ENCODE assay signal across 18 mouse cellular contexts in the genomic region with DNA sequence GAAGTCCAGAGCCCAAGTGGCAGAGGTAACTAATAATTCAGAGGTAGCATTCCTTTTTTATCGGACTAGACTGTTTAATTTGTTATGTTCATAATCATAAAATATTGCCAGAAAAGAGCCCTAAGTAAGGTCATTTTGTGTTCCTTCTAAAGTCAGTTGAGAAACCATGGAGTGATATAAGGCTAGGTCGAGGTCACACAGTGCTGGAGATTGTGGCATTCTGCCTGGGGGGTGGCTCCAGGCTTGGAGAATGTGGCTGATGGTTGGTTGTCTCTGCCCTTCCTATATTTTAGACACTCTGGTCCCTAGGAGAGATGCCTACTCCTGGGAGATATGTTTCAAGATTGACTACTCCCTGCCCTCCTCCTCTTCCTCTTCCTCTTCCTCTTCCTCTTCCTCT.
"Had no signal": no experiment of that assay in that cellular context is flagged by ENCODE, and none has a peak within 500 bp of the region (broad histone marks: within the 10 kb centered on the region; RNA-seq: fewer than 3 reads in every experiment).

No protein-coding gene starts in this region.

- H3K4me3 ChIP-seq: midbrain, embryonic 10.5 days; midbrain, embryonic 12.5 days; myocyte; neural tube, embryonic 13.5 days; neural tube, embryonic 15.5 days had no signal

- H3K27ac ChIP-seq: midbrain, embryonic 12.5 days; neural tube, embryonic 13.5 days; neural tube, embryonic 15.5 days had no signal

- H3K4me1 ChIP-seq: neural tube, embryonic 13.5 days; neural tube, embryonic 15.5 days had no signal

- DNase-seq: lung, adult 18-20 months; lung, embryonic 14.5 days; lung, postnatal 10 days; lung, postnatal 4 days; midbrain, embryonic 14.5 days; retina, postnatal 1 day; right cerebral cortex, adult 18-20 months; right cerebral cortex, postnatal 25 days; right cerebral cortex, postnatal 4 days; spleen, adult 18-20 months; thymus, adult 18-20 months; thymus, postnatal 25 days; thymus, postnatal 4 days had no signal
